Mouse (Mus musculus) inflammation-experienced regulatory T-cells, adult 6 months (primary cell): ENCODE results near the gene Mfn2. TPM values are rescaled to one million over a fixed set of nuclear protein-coding genes. Genes with fewer than 3 reads are reported as not detected.

Experiments used
- ATAC-seq: one replicate; pipeline ENCODE4 v1.8.0; 2017
- polyA plus RNA-seq, 3 experiments: library from polyadenylated mRNA; unstranded; fragments of 100-300 nt; shearing (Covaris generic); gene quantifications; one replicate each; pipeline ENCODE4 v1.2.1; 2017

Gene Mfn2
- polyA plus RNA-seq, 3 experiments from 2014 or later: 20.5 to 25.5 (median 21.2) TPM

DNA sequence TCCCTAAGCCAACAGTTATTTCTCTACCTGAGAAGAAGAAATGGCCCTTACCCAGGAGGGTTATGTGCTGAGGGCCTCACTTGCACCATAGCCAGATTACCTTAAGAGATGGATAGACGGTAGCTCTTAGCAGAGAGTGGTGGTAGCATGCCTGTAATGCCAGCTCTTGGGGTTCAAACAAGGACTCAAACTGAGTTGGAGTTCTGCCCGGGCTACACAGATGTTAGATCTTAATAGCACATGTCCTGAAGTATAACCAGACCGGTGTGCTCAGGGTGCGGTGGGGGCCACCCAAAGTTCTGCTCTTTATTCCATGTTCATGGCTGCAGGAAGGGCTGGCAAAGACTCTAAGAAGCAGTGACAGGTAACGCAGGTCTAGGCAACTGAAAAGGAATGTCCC is 5.0 kb upstream of the Mfn2 start:
- ATAC-seq: no peak

DNA sequence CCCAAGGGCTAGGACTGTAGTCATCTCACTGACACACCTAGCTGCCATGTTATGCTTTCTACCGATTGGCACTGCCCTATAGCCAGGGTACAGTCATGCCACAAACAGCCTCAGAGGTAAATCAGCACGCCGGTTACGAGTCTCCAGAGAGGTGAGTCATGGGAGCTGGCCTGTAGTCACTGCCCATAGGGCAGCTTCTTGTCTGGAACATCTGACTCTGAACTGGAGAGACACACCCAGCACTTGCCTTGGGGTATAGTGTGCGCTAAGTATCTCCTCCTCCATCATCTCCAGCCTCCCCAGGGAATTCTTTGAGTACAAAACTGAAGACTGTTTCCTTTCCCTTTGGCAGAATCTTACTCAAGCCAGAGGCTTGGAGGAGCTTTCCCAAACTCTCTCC is 1.7 kb upstream of the Mfn2 start:
- ATAC-seq: no peak

GRCm38 (mm10) chr4:147905090-147905659 is 671 bp upstream of the Mfn2 start:
- no peak for ATAC-seq

- no peak for ATAC-seq
These were observed 903 bp downstream of the Mfn2 start for GRCm38 (mm10) chr4:147903601-147904000.

GRCm38 (mm10) chr4:147902906-147903500 is 1.5 kb downstream of the Mfn2 start:
- no peak for ATAC-seq

DNA sequence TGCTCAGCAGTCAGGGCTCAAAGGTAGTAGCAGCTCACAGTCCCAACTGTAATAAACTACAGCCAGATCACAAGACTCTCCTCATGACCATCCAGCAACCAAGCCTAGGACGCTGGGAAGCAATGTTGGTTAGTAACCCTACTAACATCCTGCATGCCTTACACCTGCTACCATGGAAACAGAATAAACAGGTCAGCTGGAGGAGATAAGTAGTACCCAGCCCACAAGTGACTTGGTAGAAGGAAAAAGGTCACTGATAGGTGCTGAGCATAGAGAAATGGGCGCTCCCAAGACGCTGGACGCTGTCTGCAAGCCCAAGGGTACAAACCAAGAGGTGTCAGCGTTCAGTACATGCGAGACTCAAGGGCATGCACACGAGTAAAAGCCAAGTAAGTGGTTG is 4.1 kb downstream of the Mfn2 start:
- no peak for ATAC-seq

- ATAC-seq: no peak
These were observed 7.2 kb downstream of the Mfn2 start for GRCm38 (mm10) chr4:147897348-147897747.

GRCm38 (mm10) chr4:147896411-147896810 is 8.1 kb downstream of the Mfn2 start:
- ATAC-seq: no peak

DNA sequence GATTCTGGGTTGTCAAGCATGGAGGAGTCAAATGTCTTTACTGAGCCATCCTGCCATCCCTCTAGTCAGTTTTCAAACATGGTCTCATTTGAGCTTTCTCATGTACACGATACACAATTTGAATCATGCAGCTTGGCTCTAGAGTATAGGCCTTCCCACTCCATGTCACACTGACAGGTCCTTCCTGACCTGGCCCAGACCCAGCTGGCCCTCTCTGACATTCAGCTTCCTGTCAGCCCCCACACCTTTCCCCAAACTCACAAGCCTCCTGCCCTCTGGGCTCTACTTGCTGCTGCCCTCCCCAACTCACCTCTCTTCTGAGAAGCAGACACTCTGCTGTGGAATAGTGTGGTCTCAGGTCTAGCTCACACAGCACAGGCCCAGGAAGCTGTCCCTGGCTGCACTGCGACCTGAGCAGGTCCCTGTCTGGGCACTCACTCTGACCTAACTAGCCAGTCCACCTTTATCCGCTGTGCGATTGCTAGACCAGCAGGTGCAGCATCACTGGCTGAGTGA is 8.6 kb downstream of the Mfn2 start:
- ATAC-seq: no peak

GRCm38 (mm10) chr4:147890341-147890740 is 14.2 kb downstream of the Mfn2 start:
- no peak for ATAC-seq

DNA sequence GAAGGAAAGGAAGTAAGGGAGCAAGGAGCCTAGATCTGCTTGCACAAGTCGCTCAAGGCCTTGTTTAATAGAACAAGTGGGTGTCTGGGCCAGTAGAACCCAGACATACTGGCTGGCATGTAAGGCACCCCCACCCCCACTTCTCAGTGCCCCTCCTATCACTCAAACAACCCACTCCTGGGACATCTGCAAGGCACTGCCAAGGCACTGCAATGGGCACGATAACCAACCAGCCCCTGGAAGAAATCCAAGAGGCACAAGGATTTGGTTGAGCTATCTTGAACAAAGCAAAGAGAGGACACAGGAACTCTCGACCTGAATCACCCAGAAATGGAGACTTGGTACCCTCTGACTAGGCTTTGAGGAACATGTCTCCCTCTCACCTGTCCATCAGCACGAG is 16.3 kb downstream of the Mfn2 start:
- ATAC-seq: no peak

GRCm38 (mm10) chr4:147887277-147887676 is 17.2 kb downstream of the Mfn2 start:
- no peak for ATAC-seq

DNA sequence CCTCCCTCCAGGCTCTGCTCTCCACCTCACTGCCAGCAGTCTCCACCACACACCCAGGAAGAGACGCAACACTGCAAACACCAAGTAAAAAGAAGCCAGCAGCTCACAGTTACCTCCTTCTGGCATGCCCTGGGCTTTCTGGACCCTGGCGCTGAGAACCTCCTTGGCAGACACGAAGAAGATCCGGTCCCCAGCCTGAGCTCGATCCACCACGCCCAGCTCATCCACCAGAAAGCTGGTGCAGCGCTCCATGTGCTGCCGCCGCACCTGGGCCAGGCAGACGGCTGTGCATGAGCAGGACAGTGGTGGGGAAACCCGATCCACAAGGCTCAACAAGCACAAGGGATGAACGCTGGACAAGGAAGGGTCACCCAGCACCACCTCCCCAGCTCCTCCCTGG is 18.3 kb downstream of the Mfn2 start:
- ATAC-seq: no peak

DNA sequence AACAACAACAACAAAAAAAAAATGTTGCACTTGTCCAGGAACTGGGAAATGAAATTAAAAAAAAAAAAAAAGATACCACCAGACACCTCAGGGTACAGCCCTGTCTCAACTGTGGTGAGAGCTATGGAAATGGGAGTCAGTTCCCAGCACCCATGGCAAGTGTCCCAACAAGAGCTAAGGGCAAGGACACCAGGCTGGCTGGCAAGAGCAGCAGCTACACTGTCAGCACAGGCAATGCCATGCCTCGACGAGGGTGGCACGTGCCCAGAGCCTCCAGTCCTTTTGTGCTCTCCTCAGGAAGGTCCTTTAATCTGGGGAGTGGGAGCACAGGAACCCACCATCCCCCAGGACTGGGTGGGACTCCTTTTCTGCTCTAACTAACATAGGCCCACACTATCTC is 20.4 kb downstream of the Mfn2 start:
- ATAC-seq: no peak

DNA sequence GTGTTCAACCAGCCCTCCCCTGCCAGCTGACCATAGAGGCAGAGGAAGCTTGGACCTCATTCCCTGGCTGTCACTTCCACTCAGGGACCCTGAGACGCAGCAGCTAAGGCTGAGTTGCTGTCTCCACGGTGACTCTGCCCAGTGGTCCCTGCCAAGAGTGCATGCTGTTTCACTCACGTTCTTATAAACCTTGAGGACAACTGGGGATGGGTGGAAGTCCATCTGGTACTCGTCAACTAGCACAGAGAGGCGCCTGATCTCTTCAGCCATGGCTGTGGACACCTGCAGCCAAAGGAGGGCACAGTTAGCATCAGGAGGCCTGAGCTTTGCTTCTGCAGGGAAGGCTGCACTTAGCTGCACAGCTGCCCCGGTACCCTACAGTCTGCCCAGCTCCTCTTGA is 21.5 kb downstream of the Mfn2 start:
- no peak for ATAC-seq

- no peak for ATAC-seq
These were observed 22.7 kb downstream of the Mfn2 start for GRCm38 (mm10) chr4:147881792-147882191.

GRCm38 (mm10) chr4:147879865-147880264 is 24.6 kb downstream of the Mfn2 start:
- ATAC-seq: no peak

- ATAC-seq: no peak
These were observed 25.0 kb downstream of the Mfn2 start for GRCm38 (mm10) chr4:147879456-147879855.

DNA sequence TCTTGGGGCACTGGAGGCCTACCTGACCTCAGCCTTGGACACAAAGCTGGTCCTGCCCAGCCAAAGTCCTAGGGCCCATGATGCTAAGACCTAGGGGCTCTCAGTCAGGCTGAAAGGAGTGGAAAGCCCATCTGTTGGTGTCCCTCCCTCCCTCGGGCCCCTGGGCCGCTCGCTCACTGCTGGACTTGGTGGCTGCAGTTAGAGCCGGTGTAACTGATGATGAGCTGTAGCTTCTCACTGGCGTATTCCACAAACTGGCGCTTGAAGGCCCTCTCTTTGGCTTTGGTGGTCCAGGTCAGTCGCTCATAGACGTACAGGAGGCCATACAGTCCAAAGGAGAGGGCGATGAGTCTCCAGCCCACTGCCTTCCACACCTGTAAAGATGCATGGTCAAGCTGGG is 26.0 kb downstream of the Mfn2 start:
- ATAC-seq: no peak

GRCm38 (mm10) chr4:147875852-147876575 is 28.5 kb downstream of the Mfn2 start:
- ATAC-seq: peak; percentile 52

- no peak for ATAC-seq
These were observed 35.3 kb downstream of the Mfn2 start for GRCm38 (mm10) chr4:147869238-147869637.

DNA sequence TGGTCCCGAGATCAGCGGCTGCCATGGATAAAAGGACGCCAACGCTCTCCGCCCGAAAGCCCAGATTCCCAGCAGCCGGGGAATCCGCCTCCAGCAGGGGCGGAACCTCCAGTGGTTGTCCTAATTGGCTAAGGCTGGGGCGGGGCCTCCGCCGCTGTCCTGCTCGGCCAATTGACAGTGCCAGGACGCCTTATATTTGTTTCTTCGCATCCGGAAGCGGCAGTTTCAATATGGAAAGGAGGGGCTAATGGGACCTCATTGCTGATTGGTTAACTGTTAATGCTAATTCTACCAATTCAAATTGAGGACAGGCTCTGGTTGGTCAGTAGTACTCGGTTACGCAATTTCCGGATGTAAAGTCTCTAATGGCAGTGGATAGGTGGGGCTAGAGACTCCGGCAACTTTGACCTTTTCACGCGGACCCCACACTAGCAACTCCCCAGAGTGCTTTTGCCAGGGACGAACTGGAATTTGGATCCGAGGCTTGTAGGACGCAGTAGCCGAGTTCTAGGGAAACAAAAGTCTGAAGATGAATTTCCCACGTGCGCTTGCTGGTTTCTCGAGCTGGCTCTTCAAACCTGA is 36.0 kb downstream of the Mfn2 start, which contains the start of the genes Miip and Fv1:
Gene Miip (minus strand): TSS at position 367 of the 582 bp plus-strand sequence.
Gene Fv1 (plus strand): TSS at position 530 of the 582 bp plus-strand sequence.
- ATAC-seq: peak; percentile 97
